Mouse (Mus musculus) CD4-positive, CD25-positive, alpha-beta regulatory T cell, adult 9 weeks (primary cell): ENCODE results near the gene Nudcd3. TPM values are rescaled to one million over a fixed set of nuclear protein-coding genes. Genes with fewer than 3 reads are reported as not detected.

Experiments used
- polyA plus RNA-seq: library from polyadenylated mRNA; unstranded; fragments of 100-300 nt; shearing (Covaris generic); gene quantifications from one replicate; pipeline ENCODE4 v1.2.1, GENCODE M21; 2017

The Nudcd3 gene
- 67.6 TPM for polyA plus RNA-seq

DNA sequence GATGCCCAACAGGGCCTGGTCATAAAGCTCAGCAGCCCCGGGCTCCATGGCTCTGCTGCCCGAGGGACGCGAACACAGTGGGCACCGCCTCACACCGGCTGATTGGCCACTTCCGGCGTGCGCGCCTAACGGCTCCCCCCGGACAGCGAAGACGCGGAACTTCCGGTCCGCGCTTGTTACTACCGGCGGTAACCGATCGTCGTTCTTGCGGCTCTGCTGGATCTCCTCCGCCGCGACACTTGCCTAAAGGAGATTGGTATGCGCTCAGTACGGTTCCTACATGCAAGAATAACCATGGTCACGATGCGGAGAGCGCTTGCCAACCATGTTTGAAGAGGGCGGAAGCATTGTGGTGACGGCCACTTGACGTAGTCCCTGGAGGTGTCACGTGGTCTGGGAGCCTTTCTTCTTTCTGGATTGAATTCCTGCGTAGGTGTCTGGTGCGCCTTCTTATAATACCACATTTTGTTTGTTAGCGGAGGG, at the start of gene Nudcd3:
Gene Nudcd3 (minus strand): TSS at position 329 of the 483 bp plus-strand sequence.

DNA sequence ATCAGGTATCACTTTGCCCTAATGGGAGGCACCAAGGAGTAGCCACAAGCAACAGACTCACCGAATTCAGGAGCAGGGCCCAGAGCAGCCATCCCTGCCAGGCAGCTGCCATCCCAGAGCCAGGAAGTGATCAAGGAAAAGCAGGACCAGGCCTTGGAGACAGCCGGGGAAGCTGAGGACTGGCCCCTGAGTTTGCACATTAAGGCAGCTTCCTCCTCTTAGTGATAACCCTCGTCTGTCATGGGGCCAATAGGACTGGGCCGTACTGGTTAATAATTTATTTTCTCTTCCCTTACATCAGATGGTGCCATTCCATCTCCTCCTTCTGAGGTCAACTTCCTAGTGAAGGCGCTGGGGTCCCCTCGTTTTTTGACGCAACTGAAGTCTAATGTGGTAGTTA, 29.8 kb upstream of the Nudcd3 start, which contains the start of gene Npc1l1:
Gene Npc1l1 (minus strand): TSS at position 132 of the 400 bp plus-strand sequence.

DNA sequence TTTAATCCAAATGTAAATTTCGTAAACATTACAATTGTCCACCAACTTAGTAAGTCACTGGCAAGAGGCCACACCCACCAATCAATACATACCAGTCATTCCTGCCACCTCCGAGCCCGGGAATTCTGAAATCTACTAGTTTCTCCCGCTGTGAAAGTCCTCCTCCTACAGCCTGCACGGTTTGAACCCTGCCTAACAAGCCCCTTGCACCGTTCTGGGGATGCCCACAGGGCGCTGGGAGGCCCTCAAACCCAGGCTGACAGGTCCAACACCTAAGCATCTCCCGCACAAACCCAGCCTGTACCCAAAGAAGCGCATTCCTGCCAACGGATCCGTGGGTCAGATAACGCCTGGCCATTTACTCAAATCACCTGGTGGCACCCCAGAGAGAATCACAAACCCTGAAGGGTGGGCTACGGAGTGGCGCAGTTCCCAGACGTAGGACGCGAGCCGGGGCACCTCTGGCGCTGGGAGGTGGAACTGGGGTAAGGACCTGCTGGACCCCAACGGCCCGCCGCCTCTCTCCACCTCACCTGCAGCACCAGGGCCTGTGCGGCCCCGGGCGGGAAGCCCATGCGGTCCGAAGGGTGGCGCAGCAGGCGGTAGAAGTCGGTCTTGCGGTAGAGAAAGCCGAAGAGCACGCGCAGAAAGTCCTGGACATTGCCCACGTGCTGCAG, 667 bp downstream of the Nudcd3 start, which contains the start of gene A730071L15Rik:
Gene A730071L15Rik (plus strand): TSS at position 620 of the 677 bp plus-strand sequence.

DNA sequence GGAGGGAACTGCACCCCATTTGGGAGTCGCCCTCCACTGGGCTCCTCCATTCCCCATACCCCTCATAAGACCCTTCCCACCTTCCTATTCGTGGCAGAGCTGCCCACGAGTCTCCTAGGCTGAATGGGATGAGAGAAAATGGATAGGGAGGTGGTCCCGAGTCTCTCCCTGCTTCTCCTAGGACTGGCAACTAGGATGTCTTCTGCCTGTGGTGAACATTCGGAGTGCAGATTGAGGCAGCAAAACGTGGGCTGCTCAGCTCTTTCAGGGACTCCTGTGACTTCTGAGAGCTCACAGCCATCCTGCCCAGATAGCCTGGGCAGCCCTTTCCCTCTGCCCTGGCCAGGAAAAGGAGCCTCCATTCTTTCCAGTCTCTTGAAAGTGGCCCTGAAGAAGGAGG, 134.0 kb downstream of the Nudcd3 start, which contains the start of gene Camk2b:
Gene Camk2b (minus strand): TSS at position 187 of the 400 bp plus-strand sequence.

Other genes starting within 250 kb of the Nudcd3 start
- 64.5 TPM for gene Ykt6, start 244.7 kb downstream of the Nudcd3 start, polyA plus RNA-seq
- gene Camk2b, start 134.1 kb downstream of the Nudcd3 start, polyA plus RNA-seq, result 9.4 TPM
- gene A730071L15Rik, start 386 bp downstream of the Nudcd3 start, polyA plus RNA-seq, result 0.36 TPM
- gene Npc1l1, start 29.7 kb upstream of the Nudcd3 start, polyA plus RNA-seq, result not detected
- gene Ddx56, start 67.4 kb upstream of the Nudcd3 start, polyA plus RNA-seq, result 90.3 TPM
- 86.2 TPM for gene Tmed4, start 74.5 kb upstream of the Nudcd3 start, polyA plus RNA-seq
- 225 TPM for gene Ogdh, start 91.2 kb upstream of the Nudcd3 start, polyA plus RNA-seq
- gene Zmiz2, start 188.7 kb upstream of the Nudcd3 start, polyA plus RNA-seq, result 27.3 TPM
- 5,075 TPM for gene Ppia, start 215.0 kb upstream of the Nudcd3 start, polyA plus RNA-seq
- gene H2afv, start 244.0 kb upstream of the Nudcd3 start, polyA plus RNA-seq, result 118 TPM